Mouse (Mus musculus): ENCODE data around the gene Nova2.

- TF ChIP-seq POLR2A (IDR thresholded peaks at IDR 0.05; ENCODE audit: insufficient read depth, low read length): no peak
- no peak for TF ChIP-seq CTCF (IDR thresholded peaks at IDR 0.05; ENCODE audit: low read depth, low read length)
These were observed 81.6 kb downstream of the Nova2 start for GRCm38 (mm10) chr7:19007026-19007977.
